Mouse (Mus musculus) MEL (cell line): ENCODE measurements around the gene Thbs3. TPM values are rescaled to one million over a fixed set of nuclear protein-coding genes. Genes with fewer than 3 reads are reported as not detected.
A peak's percentile ranks its signal among the peaks of the same experiment; 100 is the strongest.

Source experiments
- DNase-seq: peaks from one replicate; pipeline ENCODE4 v3.0.0; 2011; ENCODE audit warnings: low read depth, low spot score
- H3K27ac ChIP-seq: 2 replicates; pipeline ENCODE4 v1.5.1; 2012; ENCODE audit warnings: low read depth, mild to moderate bottlenecking, control low read depth, low read length, moderate library complexity; ENCODE audit not compliant: control insufficient read depth
- H3K27me3 ChIP-seq, 2 experiments: fragments of 150-350 bp in 1 of 2; sonication (generic) in 1 of 2; 2 replicates each; pipeline ENCODE4 v1.6.1; 2012; ENCODE audit warnings: low read length in 2 of 2, mild to moderate bottlenecking in 2 of 2, improper control_type of control experiment in 1 of 2, moderate library complexity in 1 of 2; ENCODE audit not compliant: insufficient read depth in 2 of 2, control insufficient read depth in 1 of 2
- H3K36me3 ChIP-seq, 2 experiments: 2 replicates each; pipeline ENCODE4 v1.6.1; 2012 to 2014; ENCODE audit warnings: low read length in 2 of 2, improper control_type of control experiment in 1 of 2, inconsistent platforms in 1 of 2, mild to moderate bottlenecking in 1 of 2; ENCODE audit not compliant: insufficient read depth in 2 of 2, control insufficient read depth in 1 of 2
- H3K4me1 ChIP-seq, 2 experiments: fragments of 150-350 bp in 1 of 2; sonication (generic) in 1 of 2; 2 replicates each; pipeline ENCODE4 v1.6.1; 2012; ENCODE audit warnings: low read length in 2 of 2, improper control_type of control experiment in 1 of 2, mild to moderate bottlenecking in 1 of 2; ENCODE audit not compliant: insufficient read depth in 2 of 2, control insufficient read depth in 1 of 2
- H3K4me3 ChIP-seq, 2 experiments: fragments of 150-350 bp in 1 of 2; sonication (generic) in 1 of 2; 2 replicates each; pipeline ENCODE4 v1.5.1; 2012; ENCODE audit warnings: low read depth in 2 of 2, low read length in 2 of 2, mild to moderate bottlenecking in 2 of 2, moderate library complexity in 2 of 2, control low read depth in 1 of 2, improper control_type of control experiment in 1 of 2; ENCODE audit not compliant: control insufficient read depth in 1 of 2, insufficient read depth in 1 of 2
- H3K79me2 ChIP-seq: 2 replicates; pipeline ENCODE4 v1.6.1; 2012; ENCODE audit warnings: mild to moderate bottlenecking, low read length, moderate library complexity; ENCODE audit not compliant: control insufficient read depth, poor library complexity, insufficient read depth
- H3K9ac ChIP-seq: 2 replicates; pipeline ENCODE4 v1.6.1; 2012; ENCODE audit warnings: low read depth, mild to moderate bottlenecking, control low read depth, low read length, moderate library complexity; ENCODE audit not compliant: control insufficient read depth, poor library complexity, severe bottlenecking
- H3K9me3 ChIP-seq: fragments of 150-350 bp; sonication (generic); replicated peaks from 2 replicates; pipeline ENCODE4 v1.6.1; 2012; ENCODE audit warnings: mild to moderate bottlenecking, low read length, improper control_type of control experiment, moderate library complexity; ENCODE audit not compliant: insufficient read depth
- BHLHE40 ChIP-seq: IDR thresholded peaks from 2 replicates; pipeline ENCODE4 v1.6.1; 2012; ENCODE audit warnings: low read depth, mild to moderate bottlenecking, inconsistent platforms, low read length, improper control_type of control experiment, borderline replicate concordance
- CHD1 ChIP-seq: IDR thresholded peaks from 2 replicates; pipeline ENCODE4 v1.6.1; 2012; ENCODE audit warnings: low read depth, mild to moderate bottlenecking, inconsistent platforms, low read length, improper control_type of control experiment
- CHD2 ChIP-seq: IDR thresholded peaks from 2 replicates; pipeline ENCODE4 v1.6.1; 2011; ENCODE audit warnings: low read length, improper control_type of control experiment
- CTCF ChIP-seq, 3 experiments: IDR thresholded peaks in 2 of 3; conservative IDR thresholded peaks in 1 of 3; 2 replicates each; pipeline ENCODE4 v1.5.1; 2011 to 2012; ENCODE audit warnings: low read length in 3 of 3, low read depth in 2 of 3, mild to moderate bottlenecking in 2 of 3, improper control_type of control experiment in 1 of 3, inconsistent platforms in 1 of 3, mixed read lengths in 1 of 3, moderate library complexity in 1 of 3; ENCODE audit not compliant: control insufficient read depth in 1 of 3, insufficient read depth in 1 of 3, poor library complexity in 1 of 3, severe bottlenecking in 1 of 3
- E2F4 ChIP-seq: IDR thresholded peaks from 2 replicates; pipeline ENCODE4 v1.6.1; 2011; ENCODE audit warnings: low read depth, low read length, improper control_type of control experiment, borderline replicate concordance
- ELF1 ChIP-seq: IDR thresholded peaks from 2 replicates; pipeline ENCODE4 v1.6.1; 2014; ENCODE audit warnings: low read depth, mild to moderate bottlenecking, inconsistent platforms, low read length, improper control_type of control experiment, moderate library complexity
- ETS1 ChIP-seq: IDR thresholded peaks from 2 replicates; pipeline ENCODE4 v1.6.1; 2012; ENCODE audit warnings: low read depth, mild to moderate bottlenecking, inconsistent platforms, low read length, improper control_type of control experiment, moderate library complexity
- GABPA ChIP-seq: IDR thresholded peaks from 2 replicates; pipeline ENCODE4 v1.6.1; 2012; ENCODE audit warnings: low read depth, mild to moderate bottlenecking, inconsistent platforms, low read length, improper control_type of control experiment, moderate library complexity
- GATA1 ChIP-seq: IDR thresholded peaks from 2 replicates; pipeline ENCODE4 v1.6.1; 2011; ENCODE audit warnings: low read depth, low read length, improper control_type of control experiment
- HCFC1 ChIP-seq: IDR thresholded peaks from 2 replicates; pipeline ENCODE4 v1.6.1; 2012; ENCODE audit warnings: low read depth, mild to moderate bottlenecking, inconsistent platforms, low read length, improper control_type of control experiment, moderate library complexity
- JUND ChIP-seq: IDR thresholded peaks from 2 replicates; pipeline ENCODE4 v1.6.1; 2011; ENCODE audit warnings: low read depth, mild to moderate bottlenecking, improper control_type of control experiment, low read length
- MAFK ChIP-seq: IDR thresholded peaks from 2 replicates; pipeline ENCODE4 v1.6.1; 2011; ENCODE audit warnings: low read depth, mild to moderate bottlenecking, low read length, improper control_type of control experiment, borderline replicate concordance
- MAX ChIP-seq: IDR thresholded peaks from 2 replicates; pipeline ENCODE4 v1.6.1; 2011; ENCODE audit warnings: low read length, improper control_type of control experiment
- MEF2A ChIP-seq: IDR thresholded peaks from 2 replicates; pipeline ENCODE4 v1.6.1; 2014; ENCODE audit warnings: low read depth, mild to moderate bottlenecking, inconsistent platforms, low read length, improper control_type of control experiment; ENCODE audit not compliant: poor library complexity, insufficient replicate concordance, severe bottlenecking; ENCODE audit errors: extremely low read depth
- MXI1 ChIP-seq: IDR thresholded peaks from 2 replicates; pipeline ENCODE4 v1.6.1; 2011; ENCODE audit warnings: mild to moderate bottlenecking, low read depth, low read length, improper control_type of control experiment
- NELFE ChIP-seq: IDR thresholded peaks from 2 replicates; pipeline ENCODE4 v1.6.1; 2011; ENCODE audit warnings: low read depth, low read length, improper control_type of control experiment
- POLR2A ChIP-seq, 2 experiments: IDR thresholded peaks; 2 replicates each; pipeline ENCODE4 v1.6.1; 2011 to 2012; ENCODE audit warnings: low read length in 2 of 2, mild to moderate bottlenecking in 2 of 2, control low read depth in 1 of 2, improper control_type of control experiment in 1 of 2, low read depth in 1 of 2, moderate library complexity in 1 of 2; ENCODE audit not compliant: control insufficient read depth in 1 of 2, insufficient read depth in 1 of 2, poor library complexity in 1 of 2
- POLR2AphosphoS2 ChIP-seq: IDR thresholded peaks from 2 replicates; pipeline ENCODE4 v1.6.1; 2011; ENCODE audit warnings: low read length, improper control_type of control experiment
- POLR2AphosphoS5 ChIP-seq: IDR thresholded peaks from 2 replicates; pipeline ENCODE4 v1.6.1; 2012; ENCODE audit warnings: low read depth, borderline replicate concordance, mild to moderate bottlenecking, inconsistent platforms, low read length, moderate library complexity, mixed read lengths
- RAD21 ChIP-seq: IDR thresholded peaks from 2 replicates; pipeline ENCODE4 v1.6.1; 2011; ENCODE audit warnings: mild to moderate bottlenecking, low read depth, low read length, improper control_type of control experiment
- RCOR1 ChIP-seq: IDR thresholded peaks from 2 replicates; pipeline ENCODE4 v1.6.1; 2012; ENCODE audit warnings: low read depth, mild to moderate bottlenecking, inconsistent platforms, low read length, improper control_type of control experiment
- SIN3A ChIP-seq: IDR thresholded peaks from 2 replicates; pipeline ENCODE4 v1.6.1; 2012; ENCODE audit warnings: low read length, improper control_type of control experiment, inconsistent platforms
- SMC3 ChIP-seq: IDR thresholded peaks from 2 replicates; pipeline ENCODE4 v1.6.1; 2011; ENCODE audit warnings: low read depth, low read length, improper control_type of control experiment
- USF1 ChIP-seq: IDR thresholded peaks from 2 replicates; pipeline ENCODE4 v1.6.1; 2014; ENCODE audit warnings: low read depth, mild to moderate bottlenecking, inconsistent platforms, low read length, improper control_type of control experiment, moderate library complexity
- USF2 ChIP-seq, 2 experiments: IDR thresholded peaks; 2 replicates each; pipeline ENCODE4 v1.6.1; 2011 to 2012; ENCODE audit warnings: improper control_type of control experiment in 2 of 2, low read length in 2 of 2, borderline replicate concordance in 1 of 2, inconsistent platforms in 1 of 2, low read depth in 1 of 2, mild to moderate bottlenecking in 1 of 2; ENCODE audit not compliant: insufficient read depth in 1 of 2
- ZC3H11A ChIP-seq: IDR thresholded peaks from 2 replicates; pipeline ENCODE4 v1.6.1; 2012; ENCODE audit warnings: low read depth, mild to moderate bottlenecking, inconsistent platforms, low read length, improper control_type of control experiment
- ZNF384 ChIP-seq: IDR thresholded peaks from 2 replicates; pipeline ENCODE4 v1.6.1; 2012; ENCODE audit warnings: low read depth, mild to moderate bottlenecking, inconsistent platforms, low read length, improper control_type of control experiment
- polyA plus RNA-seq, 2 experiments: library from polyadenylated mRNA; stranded (reverse) in 1 of 2; unstranded in 1 of 2; fragments of >175 nt in 1 of 2; fragments of >200 nt in 1 of 2; gene quantifications; 2 replicates each; pipeline versions ENCODE4 v1.2.1 to v1.2.4; 2012; ENCODE audit warnings: low replicate concordance in 2 of 2, low read depth in 1 of 2; ENCODE audit not compliant: insufficient read length in 2 of 2, insufficient read depth in 1 of 2, missing spikeins in 1 of 2
- total RNA-seq: library from RNA; depleted of rRNA; stranded (reverse); fragments of 300-350 nt; gene quantifications from 2 replicates; pipeline ENCODE4 v1.2.3, GENCODE M21; 2012

The Thbs3 gene
- total and polyA plus RNA-seq, 3 experiments: 1.8 to 4.9 TPM; not detected in 1

DNA sequence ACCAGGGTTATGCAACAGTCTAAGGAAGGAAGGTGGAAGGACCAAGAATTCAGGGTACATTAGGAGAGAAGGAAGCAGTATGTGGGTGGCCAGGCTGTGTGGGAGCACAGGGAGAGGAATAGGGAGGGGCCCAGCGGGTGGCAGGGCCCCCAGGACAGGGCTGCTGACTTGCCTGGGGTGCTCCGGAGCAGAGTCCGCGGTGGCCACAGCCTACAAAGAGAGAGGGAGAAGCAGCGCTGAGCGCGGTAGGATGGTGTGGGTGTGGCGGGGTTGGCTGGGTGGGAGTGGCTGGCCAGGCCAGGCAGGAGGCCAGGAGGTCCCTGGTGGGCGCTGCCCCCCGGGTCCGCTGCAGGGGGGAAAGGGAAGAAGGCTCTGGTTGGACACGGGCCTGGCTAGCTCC is 23.5 kb downstream of the Thbs3 start:
- Histone ChIP-seq H3K36me3 (peaks cover 0 to 6% of the 10 kb centered on the region in 2 experiments; a peak in 3 of 4 replicates), H3K79me2 (no peaks in the 10 kb centered on the region), H3K4me3 (no peak overlapping the region), H3K4me1 (peaks cover 3 to 11% of the 10 kb centered on the region in 2 experiments; a peak in 3 of 4 replicates), H3K9ac (no peak overlapping the region), H3K27me3 (no peaks in the 10 kb centered on the region), H3K9me3 (no peaks in the 10 kb centered on the region), H3K27ac (no peak overlapping the region)
- no peak for TF ChIP-seq NELFE
- no peak for TF ChIP-seq CHD2
- no peak for TF ChIP-seq ZC3H11A
- TF ChIP-seq BHLHE40: no peak
- TF ChIP-seq MXI1: no peak
- TF ChIP-seq CHD1: no peak
- no peak for TF ChIP-seq POLR2AphosphoS5
- no peak for TF ChIP-seq MAFK
- TF ChIP-seq ZNF384: no peak
- no peak for TF ChIP-seq ETS1
- TF ChIP-seq USF1: no peak
- TF ChIP-seq SMC3: no peak
- TF ChIP-seq E2F4: no peak
- TF ChIP-seq ELF1: no peak
- TF ChIP-seq USF2 (IDR thresholded peaks at IDR 0.05; ENCODE audit: borderline replicate concordance in 1 of 2, insufficient read depth in 1 of 2, low read depth in 1 of 2, low read length in 2 of 2): no peak
- no peak for TF ChIP-seq POLR2AphosphoS2
- no peak for TF ChIP-seq GABPA
- no peak for TF ChIP-seq GATA1
- DNase-seq: no peak

DNA sequence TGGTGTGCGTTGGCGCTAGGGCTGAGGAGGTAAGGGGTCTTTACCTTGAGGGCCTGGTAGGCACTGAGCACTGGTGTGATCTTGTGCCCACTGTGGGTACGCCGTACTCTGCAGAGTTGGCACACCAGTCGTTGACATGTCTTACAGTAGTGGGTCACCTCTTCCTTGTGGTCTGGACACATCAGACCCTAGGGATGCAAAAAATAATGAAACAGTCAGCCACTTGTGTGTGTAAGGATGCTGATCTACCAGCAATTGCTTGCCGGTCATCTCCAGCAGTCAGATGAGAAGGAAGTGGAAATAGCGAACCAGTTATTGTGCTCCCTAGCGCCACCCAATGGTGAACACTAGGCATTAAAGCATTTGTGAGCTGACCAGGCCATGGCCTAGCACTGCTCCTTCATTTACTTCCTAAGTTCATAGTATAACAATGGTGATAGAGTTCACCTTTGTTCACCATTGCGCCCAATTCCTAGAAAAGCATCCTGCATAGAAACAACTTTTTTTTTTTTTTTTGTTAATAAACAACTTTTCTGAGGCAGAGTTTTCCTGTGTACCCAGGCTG is 27.4 kb downstream of the Thbs3 start:
- no peak overlapping the region for H3K9ac ChIP-seq
- H3K79me2 ChIP-seq: peaks cover 13% of the 10 kb centered on the region
- H3K36me3 ChIP-seq: peaks cover under 1 to 5% of the 10 kb centered on the region in 2 experiments; a peak in 3 of 4 replicates
- TF ChIP-seq CTCF (IDR thresholded peaks at IDR 0.05 in 2 of 3, conservative IDR thresholded peaks at IDR 0.05 in 1 of 3; ENCODE audit: control insufficient read depth in 1 of 3, insufficient read depth in 1 of 3, low read depth in 2 of 3, low read length in 3 of 3, poor library complexity in 1 of 3, severe bottlenecking in 1 of 3): peak; percentile 76 to 99 (median 94)
- TF ChIP-seq CHD2: no peak
- peak; percentile 61 for TF ChIP-seq SIN3A
- 0 out of 2 replicates have a peak, but pooled peaks have one; percentile 58 for TF ChIP-seq ELF1
- no peak for TF ChIP-seq MEF2A
- TF ChIP-seq ZNF384: peak; percentile 23; the same call in 1 of the 2 replicates
- TF ChIP-seq HCFC1: 0 out of 2 replicates have a peak, but pooled peaks have one; percentile 21
- TF ChIP-seq E2F4: no peak
- no peak for TF ChIP-seq BHLHE40
- peak; percentile 28; the same call in 1 of the 2 replicates for TF ChIP-seq MXI1
- TF ChIP-seq MAX: no peak
- peak; percentile 61 for TF ChIP-seq RAD21
- TF ChIP-seq POLR2A (IDR thresholded peaks at IDR 0.05; ENCODE audit: control insufficient read depth in 1 of 2, insufficient read depth in 1 of 2, low read depth in 1 of 2, low read length in 2 of 2, poor library complexity in 1 of 2): no peak
- no peak for TF ChIP-seq RCOR1
- peak; percentile 49 for TF ChIP-seq ZC3H11A
- TF ChIP-seq CHD1: no peak
- peak; percentile 82 for TF ChIP-seq SMC3
- TF ChIP-seq JUND: 0 out of 2 replicates have a peak, but pooled peaks have one; percentile 38
- DNase-seq: peak; percentile 88
- no peak overlapping the region for H3K27ac ChIP-seq
- H3K27me3 ChIP-seq: no peaks in the 10 kb centered on the region
- no peaks in the 10 kb centered on the region for H3K9me3 ChIP-seq
- peaks cover 6 to 7% of the 10 kb centered on the region in 2 experiments; a peak in 3 of 4 replicates for H3K4me1 ChIP-seq
- H3K4me3 ChIP-seq: no peak overlapping the region
